Mouse (Mus musculus) small intestine, adult 2 months (tissue): ENCODE data around the gene Mlycd. TPM values are rescaled to one million over a fixed set of nuclear protein-coding genes. Genes with fewer than 3 reads are reported as not detected.

Source experiments
- H3K27ac ChIP-seq: fragments of 200-500 bp; 2 replicates; pipeline ENCODE4 v1.5.1; 2012; ENCODE audit warnings: low read depth, low read length, control low read depth, inconsistent platforms; ENCODE audit not compliant: insufficient read depth
- H3K27me3 ChIP-seq: fragments of 200-500 bp; 2 replicates; pipeline ENCODE4 v1.6.1; 2012; ENCODE audit warnings: mild to moderate bottlenecking, moderate library complexity, low read length, inconsistent platforms; ENCODE audit not compliant: control insufficient read depth, insufficient read depth
- H3K36me3 ChIP-seq: fragments of 200-500 bp; 2 replicates; pipeline ENCODE4 v1.6.1; 2012; ENCODE audit warnings: mild to moderate bottlenecking, low read length, control low read depth, inconsistent platforms; ENCODE audit not compliant: control insufficient read depth, insufficient read depth
- H3K4me1 ChIP-seq: fragments of 200-500 bp; 2 replicates; pipeline ENCODE4 v1.6.1; 2012; ENCODE audit warnings: low read length, inconsistent platforms, mixed read lengths; ENCODE audit not compliant: control insufficient read depth, insufficient read depth, insufficient read length
- H3K4me3 ChIP-seq: fragments of 200-500 bp; 2 replicates; pipeline ENCODE4 v1.5.1; 2012; ENCODE audit warnings: low read depth, mild to moderate bottlenecking, control low read depth, inconsistent platforms, low read length, moderate library complexity
- CTCF ChIP-seq: fragments of 200-500 bp; IDR thresholded peaks from 2 replicates; pipeline ENCODE4 v1.5.1; 2012; ENCODE audit warnings: low read depth, mild to moderate bottlenecking, control low read depth, inconsistent platforms, low read length, moderate library complexity, mixed read lengths; ENCODE audit not compliant: insufficient replicate concordance, insufficient read length; ENCODE audit errors: extremely low read depth
- POLR2A ChIP-seq: fragments of 200-500 bp; IDR thresholded peaks from 2 replicates; pipeline ENCODE4 v1.6.1; 2012; ENCODE audit warnings: low read depth, mild to moderate bottlenecking, control low read depth, inconsistent platforms, low read length, moderate library complexity
- WGBS: fragments of 180-500 bp; shearing (Covaris S2); methylation state at CpG from one replicate; pipeline ENCODE4 v1.1.7; 2018; 5-methylcytosine and 5-hydroxymethylcytosine counted together
- polyA plus RNA-seq: library from polyadenylated mRNA; depleted of rRNA; stranded (reverse); fragments of >200 nt; gene quantifications from 2 replicates; pipeline ENCODE4 v1.2.3, GENCODE M21; 2012

Gene Mlycd
- polyA plus RNA-seq, 1 experiment = 49.6 TPM

DNA sequence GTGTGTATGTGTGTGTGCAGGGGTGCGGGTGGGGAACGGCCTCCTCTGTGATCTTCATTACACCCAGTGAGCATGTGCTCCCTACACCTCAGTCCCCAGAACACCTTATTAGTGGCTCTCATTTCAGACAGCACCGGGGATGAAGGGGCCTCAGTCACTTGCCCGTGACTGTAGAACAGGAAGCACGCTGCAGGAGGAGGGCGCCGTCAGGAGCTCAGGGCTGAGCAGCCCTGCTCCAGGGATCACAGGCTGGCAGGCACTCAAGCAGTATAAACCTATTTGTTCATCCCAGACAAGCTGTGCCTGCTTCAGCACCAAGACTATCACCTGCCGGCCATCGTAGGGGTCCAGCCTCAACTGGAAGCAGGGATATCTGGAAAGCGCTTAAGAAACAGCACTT lies 9.2 kb downstream of the Mlycd start:
- WGBS = 83% methylated on average over 10 of the region's 10 CpGs

GRCm38 (mm10) chr8:119404648-119405047 lies 10.0 kb downstream of the Mlycd start:
- Histone ChIP-seq H3K4me1 (peaks cover 6% of the 10 kb centered on the region; the same call in 1 of the 2 replicates), H3K27ac (no peak overlapping the region), H3K36me3 (peaks cover 22% of the 10 kb centered on the region), H3K4me3 (no peak overlapping the region), H3K27me3 (no peaks in the 10 kb centered on the region)
- TF ChIP-seq CTCF (no peak), POLR2A (no peak)
- WGBS = 92% methylated on average over 5 of the region's 5 CpGs

More for the DNA sequence above, 9.2 kb downstream of the Mlycd start:
- peaks cover 15% of the 10 kb centered on the region for H3K36me3 ChIP-seq
- peaks cover 11% of the 10 kb centered on the region; the same call in 1 of the 2 replicates for H3K4me1 ChIP-seq
- no peak overlapping the region for H3K27ac ChIP-seq
- TF ChIP-seq CTCF (no peak), POLR2A (no peak)
- no peak overlapping the region for H3K4me3 ChIP-seq
- no peaks in the 10 kb centered on the region for H3K27me3 ChIP-seq

DNA sequence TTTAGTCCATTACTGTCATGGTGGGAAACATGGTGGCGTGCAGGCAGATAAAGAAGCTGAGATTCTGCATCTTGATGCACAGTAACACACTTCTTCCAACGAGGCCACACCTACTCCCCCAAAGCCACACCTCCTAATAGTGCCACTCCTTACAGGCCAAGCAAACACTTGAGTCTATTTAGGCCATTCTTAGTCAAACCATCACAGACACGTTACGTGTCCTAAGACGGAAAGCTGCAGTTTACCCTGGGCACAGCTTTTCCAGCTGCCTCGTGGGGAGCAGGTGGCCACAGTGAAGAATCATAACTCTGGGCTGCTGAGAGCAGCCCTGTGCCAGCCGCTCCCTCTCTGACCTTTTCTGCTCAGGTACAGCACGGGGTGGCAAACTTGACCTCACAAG lies 13.6 kb downstream of the Mlycd start:
- no peak overlapping the region for H3K27ac ChIP-seq
- H3K4me1 ChIP-seq = no peaks in the 10 kb centered on the region; the same call in 1 of the 2 replicates
- 76% methylated on average over 8 of the region's 8 CpGs for WGBS
- TF ChIP-seq POLR2A (no peak), CTCF (no peak)
- peaks cover 33% of the 10 kb centered on the region for H3K36me3 ChIP-seq
- no peaks in the 10 kb centered on the region for H3K27me3 ChIP-seq
- no peak overlapping the region for H3K4me3 ChIP-seq

- Histone ChIP-seq H3K27ac (no peak overlapping the region), H3K36me3 (peaks cover 30% of the 10 kb centered on the region), H3K4me3 (no peak overlapping the region), H3K27me3 (no peaks in the 10 kb centered on the region), H3K4me1 (no peaks in the 10 kb centered on the region; the same call in 1 of the 2 replicates)
- TF ChIP-seq CTCF (no peak), POLR2A (no peak)
- 57% methylated on average over 10 of the region's 10 CpGs for WGBS
Measured at GRCm38 (mm10) chr8:119412037-119412734, 17.5 kb downstream of the Mlycd start.

- Histone ChIP-seq H3K27me3 (no peaks in the 10 kb centered on the region), H3K4me1 (no peaks in the 10 kb centered on the region; the same call in 1 of the 2 replicates), H3K4me3 (peak overlapping the region; percentile 34; the same call in 1 of the 2 replicates), H3K36me3 (peaks cover 29% of the 10 kb centered on the region), H3K27ac (no peak overlapping the region)
- TF ChIP-seq POLR2A (no peak), CTCF (peak; percentile 91)
- 16% methylated on average over 18 of the region's 18 CpGs for WGBS
Measured at GRCm38 (mm10) chr8:119412735-119413498, 18.2 kb downstream of the Mlycd start.

DNA sequence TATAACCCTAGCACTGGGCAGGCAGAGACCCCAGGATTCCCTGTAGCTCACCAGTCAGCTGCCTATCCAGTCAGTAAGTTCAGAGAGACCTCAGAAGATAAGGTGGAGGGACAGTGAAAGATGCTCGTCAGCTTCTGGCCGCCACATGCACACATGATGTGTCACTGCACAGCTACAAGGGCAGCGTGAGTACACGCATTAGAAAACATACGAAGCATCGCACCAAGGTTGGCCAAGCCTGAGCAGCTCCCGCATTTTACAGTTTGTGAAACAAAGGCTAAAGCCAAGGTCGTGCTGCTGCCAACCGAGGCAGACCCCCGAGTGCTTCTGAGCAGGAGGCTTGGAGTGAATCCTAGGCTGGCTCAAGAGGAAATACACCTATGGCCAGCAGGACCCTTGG lies 18.9 kb downstream of the Mlycd start:
- WGBS = 87% methylated on average over 10 of the region's 10 CpGs

GRCm38 (mm10) chr8:119420318-119420717 lies 25.6 kb downstream of the Mlycd start:
- WGBS = 86% methylated on average over 7 of the region's 7 CpGs
- Histone ChIP-seq H3K27ac (no peak overlapping the region), H3K36me3 (no peaks in the 10 kb centered on the region), H3K4me3 (no peak overlapping the region), H3K4me1 (peaks cover 23% of the 10 kb centered on the region), H3K27me3 (no peaks in the 10 kb centered on the region)
- TF ChIP-seq POLR2A (no peak), CTCF (no peak)

More for the DNA sequence above, 18.9 kb downstream of the Mlycd start:
- TF ChIP-seq POLR2A (no peak), CTCF (no peak)
- H3K4me3 ChIP-seq = no peak overlapping the region
- peaks cover 25% of the 10 kb centered on the region for H3K36me3 ChIP-seq
- H3K4me1 ChIP-seq = no peaks in the 10 kb centered on the region; the same call in 1 of the 2 replicates
- no peak overlapping the region for H3K27ac ChIP-seq
- H3K27me3 ChIP-seq = no peaks in the 10 kb centered on the region
